Mouse (Mus musculus): Measurements from ENCODE around the gene Gm42957. TPM values are rescaled to one million over a fixed set of nuclear protein-coding genes. Genes with fewer than 3 reads are reported as not detected.

Gene Gm42957
- polyA plus RNA-seq, 1 experiment from 2014 or later: 0.14 TPM

DNA sequence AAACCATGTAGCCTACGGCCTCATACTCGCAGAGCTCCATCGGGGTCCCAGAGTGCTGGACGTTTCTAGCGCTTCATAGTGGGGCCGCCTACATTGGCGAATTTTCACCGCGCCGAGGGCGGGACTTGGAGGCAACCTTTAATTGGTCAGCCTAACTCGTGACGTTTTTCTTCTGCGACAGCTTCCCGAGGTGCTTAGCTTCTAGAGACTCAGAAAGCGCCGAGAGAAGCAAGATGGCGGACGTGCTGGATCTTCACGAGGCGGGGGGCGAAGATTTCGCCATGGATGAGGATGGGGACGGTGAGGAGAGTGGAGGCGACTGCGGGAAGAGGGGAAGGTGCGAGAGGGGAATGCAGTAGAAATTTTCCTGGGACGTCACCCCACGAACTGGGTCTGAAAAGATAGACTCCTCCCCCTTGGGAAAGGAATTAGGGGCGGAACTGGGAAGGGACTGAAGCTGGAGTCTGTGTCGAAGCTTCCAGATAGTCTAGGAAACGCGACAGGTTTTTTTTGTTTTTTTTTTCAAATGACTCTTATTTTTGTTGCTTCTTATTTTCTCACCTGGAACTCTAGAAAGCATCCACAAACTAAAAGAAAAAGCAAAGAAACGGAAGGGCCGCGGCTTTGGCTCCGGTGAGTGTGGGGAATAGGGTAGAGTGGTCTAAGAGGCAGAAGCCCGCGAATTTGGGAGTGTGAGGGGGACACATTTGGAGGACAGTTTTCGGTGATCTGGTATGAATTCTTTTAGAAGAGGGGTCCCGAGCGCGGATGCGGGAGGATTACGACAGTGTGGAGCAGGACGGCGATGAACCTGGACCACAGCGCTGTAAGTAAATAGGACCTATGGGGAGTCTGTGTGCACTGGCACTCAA, 5.3 kb upstream of the Gm42957 start, which contains the start of gene Rbm8a:
TSS of gene Rbm8a (plus strand) at position 205 of the 872 bp plus-strand sequence.
- Histone ChIP-seq H3K9me3 (no peaks in the 10 kb centered on the region), H3K27me3 (no peaks in the 10 kb centered on the region), H3K9ac (peak within 1 kb of the TSS; percentile 79), H3K4me1 (peaks cover 25% of the 10 kb centered on the region), H3K27ac (peak within 1 kb of the TSS; percentile 81), H3K4me3 (peak within 1 kb of the TSS; percentile 80), H3K4me2 (peak within 1 kb of the TSS; percentile 76), H3K36me3 (peaks cover 30% of the 10 kb centered on the region)
- WGBS: under 1% methylated on average over 48 of the region's 48 CpGs
- ATAC-seq (ENCODE audit: borderline replicate concordance, extremely low read depth, low FRiP score, low TSS enrichment): peak; percentile 95

DNA sequence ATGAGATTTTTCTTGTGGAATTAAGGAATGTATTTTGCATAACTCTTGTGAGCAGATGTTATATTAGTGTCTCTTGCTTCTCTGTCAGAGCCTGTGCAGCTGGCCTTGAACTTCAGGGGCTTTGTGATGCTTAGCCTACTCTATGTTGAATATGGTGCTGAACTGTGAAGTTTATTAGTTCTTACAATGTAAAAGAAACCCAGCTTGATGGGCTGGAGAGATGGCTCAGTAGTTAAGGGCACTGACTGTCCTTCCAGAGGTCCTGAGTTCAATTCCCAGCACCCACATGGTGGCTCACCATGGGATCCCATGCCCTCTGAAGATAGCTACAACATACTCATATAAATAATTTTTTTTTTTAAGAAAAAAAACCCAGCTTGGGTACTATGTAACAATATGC, 3.2 kb upstream of the Gm42957 start:
- no peak overlapping the region for H3K27ac ChIP-seq
- peaks cover 34% of the 10 kb centered on the region for H3K4me1 ChIP-seq
- peaks cover 24% of the 10 kb centered on the region for H3K36me3 ChIP-seq
- H3K9me3 ChIP-seq: no peaks in the 10 kb centered on the region
- no peak for ATAC-seq (ENCODE audit: borderline replicate concordance, extremely low read depth, low FRiP score, low TSS enrichment)
- no peak overlapping the region for H3K9ac ChIP-seq
- no peak overlapping the region for H3K4me3 ChIP-seq
- no peaks in the 10 kb centered on the region for H3K27me3 ChIP-seq
- no peak overlapping the region for H3K4me2 ChIP-seq

DNA sequence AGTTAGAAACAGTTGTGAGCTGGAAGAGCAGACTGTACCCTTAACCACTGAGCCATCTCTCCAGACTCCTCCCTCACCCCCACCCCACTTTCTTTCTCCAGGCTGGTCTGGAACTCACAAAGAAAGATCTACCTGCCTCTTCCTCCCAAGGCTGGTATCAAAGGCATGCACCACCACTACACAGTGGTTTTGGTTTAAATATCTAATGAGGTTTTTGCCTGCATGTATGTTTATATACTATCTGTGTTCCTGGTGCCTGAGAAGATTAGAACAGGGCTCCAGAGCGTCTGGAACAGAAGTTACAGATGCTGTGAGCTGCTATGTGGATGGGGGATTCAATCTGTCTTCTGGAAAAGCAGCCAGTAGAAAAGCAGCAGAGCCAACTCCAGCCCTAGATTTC, 1.3 kb upstream of the Gm42957 start:
- Histone ChIP-seq H3K27me3 (no peaks in the 10 kb centered on the region), H3K4me1 (peaks cover 28% of the 10 kb centered on the region), H3K9me3 (no peaks in the 10 kb centered on the region), H3K9ac (no peak overlapping the region), H3K4me3 (no peak overlapping the region), H3K27ac (no peak overlapping the region), H3K4me2 (no peak overlapping the region), H3K36me3 (peaks cover 36% of the 10 kb centered on the region)
- no peak for ATAC-seq (ENCODE audit: borderline replicate concordance, extremely low read depth, low FRiP score, low TSS enrichment)
- WGBS: 55% methylated on average over 1 of the region's 1 CpGs

DNA sequence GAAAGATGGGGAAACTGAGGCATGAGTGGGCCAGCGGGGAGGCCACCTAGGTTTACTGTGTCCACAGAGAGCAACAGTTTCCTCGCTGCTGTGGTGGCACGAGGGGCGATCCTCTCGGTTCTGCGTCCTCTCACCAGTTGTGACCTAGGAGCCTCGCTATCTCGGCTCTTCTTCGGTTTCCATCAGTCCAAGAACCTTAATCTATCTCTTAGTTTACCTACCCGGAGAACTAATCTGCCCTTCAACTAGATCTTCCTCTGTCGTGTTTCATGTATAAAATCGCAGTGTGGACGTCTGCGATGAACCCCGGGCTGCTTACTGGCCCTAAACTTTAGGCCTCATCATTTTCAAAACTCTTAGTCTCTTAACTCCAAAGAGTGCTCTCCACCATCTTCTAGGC, 632 bp downstream of the Gm42957 start:
- Histone ChIP-seq H3K27me3 (no peaks in the 10 kb centered on the region), H3K4me2 (peak overlapping the region; percentile 77), H3K4me3 (peak overlapping the region; percentile 93), H3K27ac (peak overlapping the region; percentile 87), H3K4me1 (peaks cover 20% of the 10 kb centered on the region), H3K36me3 (peaks cover 49% of the 10 kb centered on the region), H3K9me3 (no peaks in the 10 kb centered on the region), H3K9ac (peak overlapping the region; percentile 97)
- no peak for ATAC-seq (ENCODE audit: borderline replicate concordance, extremely low read depth, low FRiP score, low TSS enrichment)
- 9% methylated on average over 15 of the region's 15 CpGs for WGBS

DNA sequence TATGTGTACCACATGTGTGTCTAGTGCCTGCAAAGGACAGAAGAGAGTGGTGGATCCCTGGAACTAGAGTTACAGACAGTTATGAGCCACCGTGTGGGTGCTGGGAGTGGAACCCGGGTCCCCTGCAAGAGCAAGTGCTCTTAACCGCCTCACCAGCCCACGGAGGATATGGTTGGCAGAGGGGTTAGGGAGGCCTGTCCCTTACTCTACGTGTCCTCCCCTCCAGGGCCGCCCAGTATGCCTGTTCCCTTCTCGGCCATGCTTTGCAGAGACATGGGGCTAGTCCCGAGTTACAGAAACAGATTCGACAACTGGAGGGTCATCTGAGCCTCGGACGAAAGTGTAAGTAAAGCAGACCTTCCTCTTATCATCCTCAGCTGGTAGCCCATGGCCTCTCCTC, 1.2 kb downstream of the Gm42957 start:
- Histone ChIP-seq H3K27ac (no peak overlapping the region), H3K9ac (peak overlapping the region; percentile 97), H3K4me2 (peak overlapping the region; percentile 77), H3K9me3 (no peaks in the 10 kb centered on the region), H3K4me1 (peaks cover 16% of the 10 kb centered on the region), H3K27me3 (no peaks in the 10 kb centered on the region), H3K36me3 (peaks cover 49% of the 10 kb centered on the region), H3K4me3 (peak overlapping the region; percentile 93)
- ATAC-seq (ENCODE audit: borderline replicate concordance, extremely low read depth, low FRiP score, low TSS enrichment): no peak
- 61% methylated on average over 11 of the region's 11 CpGs for WGBS

DNA sequence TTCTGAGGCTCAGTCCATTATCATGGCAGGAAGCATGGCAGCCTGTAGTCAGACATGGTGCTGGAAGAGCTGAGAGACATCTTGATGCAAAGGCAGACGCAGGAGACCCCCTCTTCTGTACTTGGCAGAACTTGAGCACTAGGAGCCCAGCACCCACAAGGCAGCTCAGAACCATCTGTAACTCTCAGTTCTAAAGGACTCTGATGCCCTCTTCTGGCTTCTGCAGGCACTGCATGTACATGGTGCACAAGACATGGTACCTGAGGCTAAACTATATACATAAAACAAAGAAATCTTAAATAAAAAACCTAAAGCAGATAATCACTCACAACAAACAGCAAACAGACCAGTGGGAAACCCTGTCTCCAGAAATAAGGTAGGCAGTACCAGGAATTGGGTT, 3.9 kb downstream of the Gm42957 start:
- 80% methylated on average over 1 of the region's 1 CpGs for WGBS
- Histone ChIP-seq H3K4me1 (peaks cover 16% of the 10 kb centered on the region), H3K4me2 (no peak overlapping the region), H3K9ac (no peak overlapping the region), H3K9me3 (no peaks in the 10 kb centered on the region), H3K36me3 (peaks cover 44% of the 10 kb centered on the region), H3K27me3 (no peaks in the 10 kb centered on the region), H3K27ac (no peak overlapping the region), H3K4me3 (no peak overlapping the region)
- ATAC-seq (ENCODE audit: borderline replicate concordance, extremely low read depth, low FRiP score, low TSS enrichment): no peak

DNA sequence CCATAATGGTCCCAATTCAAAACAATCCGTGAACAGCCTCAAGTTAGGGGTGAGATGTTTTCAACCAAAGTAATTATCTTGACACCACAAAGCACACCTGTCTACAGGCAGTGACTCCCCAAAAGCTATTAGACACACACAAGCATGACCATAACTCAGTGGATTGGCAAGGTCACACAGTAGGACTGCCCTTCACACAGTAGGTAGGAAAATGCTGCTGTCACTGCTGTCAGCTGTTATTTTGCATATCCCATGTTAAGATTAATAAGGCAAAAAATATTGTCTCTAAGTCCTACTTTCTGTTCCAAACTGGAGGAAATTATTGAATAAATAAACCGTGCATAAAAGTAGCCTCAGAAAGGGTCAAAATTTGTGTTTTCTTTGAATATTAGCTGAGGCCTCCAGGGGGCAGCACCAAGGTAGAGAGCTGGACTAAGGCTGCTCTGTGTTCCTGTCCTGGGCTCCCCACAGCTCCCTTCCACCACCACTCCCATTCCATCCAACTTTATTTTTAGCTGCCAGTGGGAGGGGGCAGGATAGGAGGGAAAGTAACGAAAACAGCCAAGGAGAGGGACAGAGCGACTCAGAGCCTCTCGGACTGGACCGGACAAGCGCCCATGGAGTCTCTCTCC, 9.9 kb downstream of the Gm42957 start, which contains the start of gene Itga10:
TSS of gene Itga10 (plus strand) at position 567 of the 632 bp plus-strand sequence.
- no peaks in the 10 kb centered on the region for H3K4me1 ChIP-seq
- no peaks in the 10 kb centered on the region for H3K9me3 ChIP-seq
- peak; percentile 49; the same call in 1 of the 2 replicates for ATAC-seq (ENCODE audit: borderline replicate concordance, extremely low read depth, low FRiP score, low TSS enrichment)
- peaks cover 29% of the 10 kb centered on the region for H3K36me3 ChIP-seq
- 49% methylated on average over 7 of the region's 7 CpGs for WGBS
- no peak within 1 kb of the TSS for H3K27ac ChIP-seq
- H3K4me2 ChIP-seq: no peak within 1 kb of the TSS
- no peak within 1 kb of the TSS for H3K9ac ChIP-seq
- H3K4me3 ChIP-seq: no peak within 1 kb of the TSS
- H3K27me3 ChIP-seq: no peaks in the 10 kb centered on the region

DNA sequence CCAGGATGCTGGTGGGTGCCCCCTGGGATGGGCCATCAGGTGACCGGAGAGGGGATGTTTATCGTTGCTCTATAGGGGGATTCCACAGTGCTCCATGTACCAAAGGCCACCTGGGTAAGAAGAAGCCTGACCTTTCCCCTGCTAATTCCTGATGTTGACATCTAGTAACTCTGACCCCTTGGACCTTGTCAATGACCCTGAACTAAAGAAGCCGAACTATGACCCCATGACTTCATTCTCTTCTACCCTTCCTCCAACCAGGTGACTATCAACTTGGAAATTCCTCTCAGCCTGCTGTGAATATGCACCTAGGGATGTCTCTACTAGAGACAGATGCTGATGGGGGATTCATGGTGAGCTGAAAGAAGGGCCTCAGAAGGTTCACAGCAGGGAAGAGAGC, 12.1 kb downstream of the Gm42957 start:
- Histone ChIP-seq H3K4me3 (no peak overlapping the region), H3K27ac (no peak overlapping the region), H3K4me1 (no peaks in the 10 kb centered on the region), H3K9me3 (no peaks in the 10 kb centered on the region), H3K4me2 (no peak overlapping the region), H3K27me3 (no peaks in the 10 kb centered on the region), H3K36me3 (peaks cover 15% of the 10 kb centered on the region), H3K9ac (no peak overlapping the region)
- WGBS: 84% methylated on average over 3 of the region's 3 CpGs
- ATAC-seq (ENCODE audit: borderline replicate concordance, extremely low read depth, low FRiP score, low TSS enrichment): no peak

DNA sequence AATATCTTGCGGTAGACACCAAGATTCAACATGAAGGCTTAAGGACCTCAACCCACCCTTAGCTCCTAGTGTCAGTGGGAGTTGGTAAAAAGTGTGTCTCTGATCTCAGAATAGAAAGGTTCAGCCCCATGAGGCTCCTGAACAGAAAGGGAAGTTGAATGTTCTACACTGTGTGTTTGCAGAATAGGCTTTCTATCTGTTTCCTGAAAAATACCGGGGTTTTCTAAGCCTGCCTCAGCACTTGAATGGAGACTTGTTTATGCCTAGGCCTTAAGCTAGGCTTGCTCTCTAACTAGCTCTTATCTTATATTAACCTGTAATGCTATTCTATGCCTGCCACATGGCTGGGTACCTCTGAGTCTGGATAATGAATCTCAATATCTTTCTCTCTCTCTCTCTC, 25.6 kb downstream of the Gm42957 start:
- WGBS: 85% methylated on average over 2 of the region's 2 CpGs

DNA sequence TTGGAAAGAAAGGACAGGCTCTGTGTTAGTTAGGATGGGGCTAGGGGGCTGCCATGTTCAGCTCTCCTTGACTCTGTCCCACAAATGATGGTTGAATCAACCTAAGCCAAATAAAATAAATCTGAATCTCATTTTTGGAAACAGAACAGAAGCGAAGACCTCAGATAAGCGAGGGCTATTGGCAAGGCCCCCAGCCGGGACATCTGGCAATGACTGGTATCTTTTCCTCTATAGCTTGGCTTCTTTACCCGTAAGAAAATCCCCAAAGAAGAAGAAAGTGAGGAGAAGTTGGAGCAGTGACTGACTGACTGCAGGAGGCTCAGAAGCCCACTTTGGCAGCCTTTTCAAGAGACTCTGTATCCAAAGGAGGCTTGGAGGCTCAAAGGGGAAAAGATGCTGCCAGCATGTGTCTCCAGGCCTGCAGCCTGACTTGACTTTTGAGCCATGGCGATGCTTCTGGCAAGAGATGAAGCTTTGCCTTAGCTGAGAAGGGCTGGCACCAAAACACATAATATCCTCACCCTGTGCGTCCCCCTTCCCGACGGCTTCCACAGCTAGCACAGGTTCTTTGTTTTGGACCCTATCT, 27.6 kb downstream of the Gm42957 start:
- Histone ChIP-seq H3K27ac (peak overlapping the region; percentile 70), H3K9me3 (no peaks in the 10 kb centered on the region), H3K36me3 (no peaks in the 10 kb centered on the region), H3K4me3 (no peak overlapping the region; the same call in 1 of the 2 replicates), H3K27me3 (no peaks in the 10 kb centered on the region), H3K4me2 (peak overlapping the region; percentile 51), H3K4me1 (peaks cover 17% of the 10 kb centered on the region), H3K9ac (no peak overlapping the region)
- WGBS: 33% methylated on average over 8 of the region's 8 CpGs
- 0 out of 2 replicates have a peak, but pooled peaks have one; percentile 6 for ATAC-seq (ENCODE audit: borderline replicate concordance, extremely low read depth, low FRiP score, low TSS enrichment)

More for the DNA sequence above, 25.6 kb downstream of the Gm42957 start:
- H3K4me3 ChIP-seq: no peak overlapping the region
- ATAC-seq (ENCODE audit: borderline replicate concordance, extremely low read depth, low FRiP score, low TSS enrichment): no peak
- no peak overlapping the region for H3K4me2 ChIP-seq
- no peaks in the 10 kb centered on the region for H3K27me3 ChIP-seq
- H3K9me3 ChIP-seq: no peaks in the 10 kb centered on the region
- no peaks in the 10 kb centered on the region for H3K36me3 ChIP-seq
- no peak overlapping the region for H3K9ac ChIP-seq
- peaks cover 17% of the 10 kb centered on the region for H3K4me1 ChIP-seq
- no peak overlapping the region for H3K27ac ChIP-seq

DNA sequence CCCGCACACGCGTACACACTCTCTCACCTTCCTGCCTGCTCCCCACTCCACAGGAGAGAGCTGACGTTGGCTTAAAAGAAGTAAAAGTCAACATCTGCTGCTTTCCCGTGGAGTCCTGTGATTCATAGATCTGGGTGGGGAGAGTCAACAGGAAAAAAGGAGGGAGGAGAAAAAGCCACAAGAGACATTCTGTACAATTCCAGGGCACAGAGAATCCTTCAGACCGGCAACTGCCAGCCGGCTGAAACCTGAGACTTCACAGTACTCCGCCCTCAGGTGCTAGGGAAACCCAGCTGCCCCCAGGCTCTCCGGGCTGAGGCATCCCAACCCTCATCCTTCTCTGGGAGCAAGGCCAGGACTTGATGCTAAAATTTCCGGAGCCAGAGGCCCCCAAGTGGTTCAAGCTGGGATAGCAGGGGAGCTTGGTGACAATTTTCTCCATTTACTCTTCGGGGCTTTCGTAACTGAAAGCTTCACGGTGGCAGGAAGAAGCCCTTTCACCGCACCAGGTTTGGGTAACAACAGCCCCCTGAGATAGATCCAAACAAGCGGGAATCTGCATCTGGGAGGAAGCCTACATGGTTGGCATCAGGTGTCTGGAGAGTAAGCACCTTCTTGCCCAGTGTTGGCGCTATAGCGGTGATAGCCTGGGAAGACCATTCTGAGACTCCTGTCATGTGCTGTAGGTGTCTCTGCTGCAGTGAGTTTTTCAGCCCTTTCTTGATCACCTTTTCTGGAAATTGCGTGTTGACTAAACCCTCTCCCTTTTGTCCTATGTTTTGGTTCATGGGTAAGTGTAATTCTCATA, 28.4 kb downstream of the Gm42957 start:
- 5% methylated on average over 15 of the region's 18 CpGs for WGBS
- H3K4me1 ChIP-seq: peaks cover 17% of the 10 kb centered on the region
- H3K27me3 ChIP-seq: no peaks in the 10 kb centered on the region
- peak; percentile 86; the same call in 1 of the 2 replicates for ATAC-seq (ENCODE audit: borderline replicate concordance, extremely low read depth, low FRiP score, low TSS enrichment)
- peak overlapping the region; percentile 20 for H3K4me3 ChIP-seq
- H3K36me3 ChIP-seq: no peaks in the 10 kb centered on the region
- H3K4me2 ChIP-seq: peak overlapping the region; percentile 51
- H3K27ac ChIP-seq: peak overlapping the region; percentile 70; the same call in 1 of the 2 replicates
- H3K9ac ChIP-seq: no peak overlapping the region
- H3K9me3 ChIP-seq: no peaks in the 10 kb centered on the region

All from lung, embryonic 15.5 days (tissue).